Mouse (Mus musculus) lung, embryonic 15.5 days (tissue): ENCODE results near the gene Gm4312. TPM values are rescaled to one million over a fixed set of nuclear protein-coding genes. Genes with fewer than 3 reads are reported as not detected.
"Not testable (repeated sequence)": the region's sequence is repeated elsewhere in the genome, so short reads cannot be mapped to it uniquely, and the experiment has no call there.

ENCODE experiments used
- ATAC-seq: fragments of 200-750 bp; cut with Nextera tagmentation; 2 replicates; pipeline ENCODE4 v1.8.0; 2017; ENCODE audit warnings: moderate number of reproducible peaks, borderline replicate concordance; ENCODE audit not compliant: low FRiP score, low TSS enrichment; ENCODE audit errors: extremely low read depth
- H3K27ac ChIP-seq: fragments of 300-500 bp; sonication (generic); 2 replicates; pipeline ENCODE4 v1.5.1; 2015; ENCODE audit warnings: moderate library complexity, mild to moderate bottlenecking, inconsistent platforms
- H3K27me3 ChIP-seq: fragments of 300-500 bp; sonication (generic); 2 replicates; pipeline ENCODE4 v1.6.1; 2015; ENCODE audit warnings: inconsistent platforms
- H3K36me3 ChIP-seq: fragments of 300-500 bp; sonication (generic); 2 replicates; pipeline ENCODE4 v1.6.1; 2015; ENCODE audit warnings: inconsistent platforms
- H3K4me1 ChIP-seq: fragments of 300-500 bp; sonication (generic); 2 replicates; pipeline ENCODE4 v1.6.1; 2015; ENCODE audit warnings: inconsistent platforms
- H3K4me2 ChIP-seq: fragments of 300-500 bp; sonication (generic); 2 replicates; pipeline ENCODE4 v1.6.1; 2015; ENCODE audit warnings: inconsistent platforms, mild to moderate bottlenecking, moderate library complexity
- H3K4me3 ChIP-seq: fragments of 300-500 bp; sonication (generic); 2 replicates; pipeline ENCODE4 v1.5.1; 2015; ENCODE audit warnings: mild to moderate bottlenecking, inconsistent platforms
- H3K9ac ChIP-seq: fragments of 300-500 bp; sonication (generic); 2 replicates; pipeline ENCODE4 v1.6.1; 2015; ENCODE audit warnings: inconsistent platforms
- H3K9me3 ChIP-seq: fragments of 300-500 bp; sonication (generic); 2 replicates; pipeline ENCODE4 v1.6.1; 2016; ENCODE audit warnings: inconsistent platforms
- WGBS: fragments of 180-500 bp; shearing (Covaris S2); methylation state at CpG from one replicate; pipeline ENCODE4 v1.1.7; 2015; 5-methylcytosine and 5-hydroxymethylcytosine counted together
- polyA plus RNA-seq: library from polyadenylated mRNA; unstranded; fragments of >200 nt; fragmentation: Nextera tagmentation; extraction: Ambion mirVana; gene quantifications from 2 replicates; pipeline ENCODE4 v1.2.1, GENCODE M21; 2015

Gene Gm4312
- not detected in 2 replicates for polyA plus RNA-seq

- H3K36me3 ChIP-seq = not testable (repeated sequence)
Observed at GRCm38 (mm10) chr10:100382460-100382859, at the start of gene Gm4312. Gm4312 (minus strand) TSS chr10:100382560.

DNA sequence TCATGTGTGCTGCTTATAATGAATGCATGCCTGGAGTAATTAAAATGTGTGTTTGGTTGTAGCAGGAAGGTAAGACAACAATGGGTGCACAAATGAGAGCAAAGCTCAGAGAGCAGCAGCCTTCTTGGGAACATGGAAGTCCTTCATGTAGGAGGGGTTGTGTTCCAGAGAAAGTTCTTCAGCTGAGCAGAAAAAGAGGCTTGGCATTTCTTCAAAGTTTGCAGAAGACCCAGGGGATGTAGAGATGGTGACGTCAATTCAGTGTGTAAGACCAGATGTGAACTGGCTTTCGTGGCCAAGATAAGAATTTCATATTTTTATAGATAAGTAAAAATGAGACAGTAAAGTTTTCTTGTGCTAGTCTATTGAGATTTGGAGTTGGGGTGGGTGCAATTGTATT lies 45.2 kb upstream of the Gm4312 start:
- Histone ChIP-seq H3K9me3 (no peaks in the 10 kb centered on the region), H3K27ac (no peak overlapping the region), H3K27me3 (no peaks in the 10 kb centered on the region), H3K36me3 (no peaks in the 10 kb centered on the region), H3K4me1 (no peaks in the 10 kb centered on the region), H3K4me2 (no peak overlapping the region), H3K4me3 (no peak overlapping the region), H3K9ac (no peak overlapping the region)
- 58% methylated on average over 2 of the region's 2 CpGs for WGBS
- no peak for ATAC-seq

More at GRCm38 (mm10) chr10:100382460-100382859, at the start of gene Gm4312:
- H3K9ac ChIP-seq, H3K4me1 ChIP-seq, ATAC-seq, H3K9me3 ChIP-seq, H3K27ac ChIP-seq, H3K27me3 ChIP-seq, H3K4me3 ChIP-seq, H3K4me2 ChIP-seq: not testable (repeated sequence)
- WGBS = no CpG with 5 or more reads among the region's 2 CpGs

GRCm38 (mm10) chr10:100415566-100415965 lies 33.2 kb upstream of the Gm4312 start:
- Histone ChIP-seq H3K4me1 (no peaks in the 10 kb centered on the region), H3K9ac (no peak overlapping the region), H3K27ac (no peak overlapping the region), H3K9me3 (no peaks in the 10 kb centered on the region), H3K36me3 (no peaks in the 10 kb centered on the region), H3K27me3 (no peaks in the 10 kb centered on the region), H3K4me2 (no peak overlapping the region), H3K4me3 (no peak overlapping the region)
- WGBS = 80% methylated on average over 7 of the region's 7 CpGs
- ATAC-seq = no peak

GRCm38 (mm10) chr10:100402301-100402700 lies 19.9 kb upstream of the Gm4312 start:
- not testable (repeated sequence) for H3K27me3 ChIP-seq, H3K4me3 ChIP-seq, H3K9me3 ChIP-seq, H3K4me2 ChIP-seq, ATAC-seq, H3K27ac ChIP-seq, H3K4me1 ChIP-seq, H3K36me3 ChIP-seq, H3K9ac ChIP-seq
- WGBS = 82% methylated on average over 6 of the region's 6 CpGs

DNA sequence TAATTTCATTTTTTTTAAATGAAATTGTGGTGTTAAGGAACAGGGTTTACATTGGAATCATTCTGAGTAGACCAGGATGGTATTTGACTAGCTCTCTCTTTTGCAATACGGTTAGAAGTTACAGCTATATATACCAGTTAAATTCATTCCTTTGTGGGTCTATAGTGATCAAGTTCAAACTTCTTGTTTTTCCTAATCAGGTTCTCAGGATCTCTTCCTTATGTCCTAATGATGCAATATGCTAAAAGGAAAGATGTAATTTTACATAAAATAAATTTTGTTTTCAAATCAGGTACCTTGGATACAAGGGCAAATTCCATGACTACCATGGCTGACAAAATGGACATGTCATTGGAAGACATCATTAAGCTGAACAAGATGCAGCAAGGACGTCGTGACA lies 21.3 kb downstream of the Gm4312 start, which contains the start of gene Gm4307:
Gm4307 (plus strand) TSS at position 301 of the 400 bp plus-strand sequence.
- H3K4me2 ChIP-seq, H3K4me3 ChIP-seq, H3K4me1 ChIP-seq, H3K36me3 ChIP-seq, H3K9ac ChIP-seq, ATAC-seq, H3K27me3 ChIP-seq, H3K9me3 ChIP-seq, H3K27ac ChIP-seq: not testable (repeated sequence)
- WGBS = no CpG with 5 or more reads among the region's 3 CpGs

GRCm38 (mm10) chr10:100356841-100357240 lies 25.5 kb downstream of the Gm4312 start:
- H3K27ac ChIP-seq, H3K9ac ChIP-seq, H3K9me3 ChIP-seq, H3K27me3 ChIP-seq, H3K36me3 ChIP-seq, ATAC-seq, H3K4me3 ChIP-seq, H3K4me2 ChIP-seq, H3K4me1 ChIP-seq: not testable (repeated sequence)
- WGBS = 50% methylated on average over 2 of the region's 2 CpGs

DNA sequence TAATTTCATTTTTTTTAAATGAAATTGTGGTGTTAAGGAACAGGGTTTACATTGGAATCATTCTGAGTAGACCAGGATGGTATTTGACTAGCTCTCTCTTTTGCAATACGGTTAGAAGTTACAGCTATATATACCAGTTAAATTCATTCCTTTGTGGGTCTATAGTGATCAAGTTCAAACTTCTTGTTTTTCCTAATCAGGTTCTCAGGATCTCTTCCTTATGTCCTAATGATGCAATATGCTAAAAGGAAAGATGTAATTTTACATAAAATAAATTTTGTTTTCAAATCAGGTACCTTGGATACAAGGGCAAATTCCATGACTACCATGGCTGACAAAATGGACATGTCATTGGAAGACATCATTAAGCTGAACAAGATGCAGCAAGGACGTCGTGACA lies 31.6 kb downstream of the Gm4312 start, which contains the start of gene Gm4305:
Gm4305 (plus strand) TSS at position 301 of the 400 bp plus-strand sequence.
- H3K4me1 ChIP-seq, H3K27me3 ChIP-seq, H3K27ac ChIP-seq, H3K9ac ChIP-seq, H3K36me3 ChIP-seq, H3K4me2 ChIP-seq, ATAC-seq, H3K4me3 ChIP-seq, H3K9me3 ChIP-seq: not testable (repeated sequence)
- no CpG with 5 or more reads among the region's 3 CpGs for WGBS

DNA sequence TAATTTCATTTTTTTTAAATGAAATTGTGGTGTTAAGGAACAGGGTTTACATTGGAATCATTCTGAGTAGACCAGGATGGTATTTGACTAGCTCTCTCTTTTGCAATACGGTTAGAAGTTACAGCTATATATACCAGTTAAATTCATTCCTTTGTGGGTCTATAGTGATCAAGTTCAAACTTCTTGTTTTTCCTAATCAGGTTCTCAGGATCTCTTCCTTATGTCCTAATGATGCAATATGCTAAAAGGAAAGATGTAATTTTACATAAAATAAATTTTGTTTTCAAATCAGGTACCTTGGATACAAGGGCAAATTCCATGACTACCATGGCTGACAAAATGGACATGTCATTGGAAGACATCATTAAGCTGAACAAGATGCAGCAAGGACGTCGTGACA lies 36.7 kb downstream of the Gm4312 start, which contains the start of gene Gm4303:
Gm4303 (plus strand) TSS at position 301 of the 400 bp plus-strand sequence.
- not testable (repeated sequence) for H3K4me2 ChIP-seq, H3K9me3 ChIP-seq, ATAC-seq, H3K36me3 ChIP-seq, H3K4me1 ChIP-seq, H3K27ac ChIP-seq, H3K4me3 ChIP-seq, H3K9ac ChIP-seq, H3K27me3 ChIP-seq
- no CpG with 5 or more reads among the region's 3 CpGs for WGBS

DNA sequence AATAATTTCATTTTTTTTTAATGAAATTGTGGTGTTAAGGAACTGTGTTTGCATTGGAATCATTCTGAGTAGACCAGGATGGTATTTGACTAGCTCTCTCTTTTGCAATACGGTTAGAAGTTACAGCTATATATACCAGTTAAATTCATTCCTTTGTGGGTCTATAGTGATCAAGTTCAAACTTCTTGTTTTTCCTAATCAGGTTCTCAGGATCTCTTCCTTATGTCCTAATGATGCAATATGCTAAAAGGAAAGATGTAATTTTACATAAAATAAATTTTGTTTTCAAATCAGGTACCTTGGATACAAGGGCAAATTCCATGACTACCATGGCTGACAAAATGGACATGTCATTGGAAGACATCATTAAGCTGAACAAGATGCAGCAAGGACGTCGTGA lies 41.8 kb downstream of the Gm4312 start, which contains the start of gene Gm4302:
Gm4302 (plus strand) TSS at position 301 of the 400 bp plus-strand sequence.
- H3K9ac ChIP-seq, H3K9me3 ChIP-seq, H3K36me3 ChIP-seq, H3K27ac ChIP-seq, H3K4me2 ChIP-seq, H3K4me1 ChIP-seq, H3K4me3 ChIP-seq, ATAC-seq, H3K27me3 ChIP-seq: not testable (repeated sequence)
- WGBS = no CpG with 5 or more reads among the region's 3 CpGs

GRCm38 (mm10) chr10:100335376-100335775 lies 47.0 kb downstream of the Gm4312 start, which contains the start of gene Gm4301:
Gm4301 (plus strand) TSS chr10:100335676.
- ATAC-seq, H3K27ac ChIP-seq, H3K9me3 ChIP-seq, H3K27me3 ChIP-seq, H3K4me2 ChIP-seq, H3K9ac ChIP-seq, H3K36me3 ChIP-seq, H3K4me3 ChIP-seq, H3K4me1 ChIP-seq: not testable (repeated sequence)
- WGBS = no CpG with 5 or more reads among the region's 2 CpGs

Other genes starting within 250 kb of the Gm4312 start
- not detected in 2 replicates for gene Gm4301, start 46.9 kb downstream of the Gm4312 start, polyA plus RNA-seq
- gene Gm4302, start 41.7 kb downstream of the Gm4312 start, polyA plus RNA-seq = not detected in 2 replicates
- not detected in 2 replicates for gene Gm4303, start 36.6 kb downstream of the Gm4312 start, polyA plus RNA-seq
- not detected in 2 replicates for gene Gm4305, start 31.5 kb downstream of the Gm4312 start, polyA plus RNA-seq
- gene Gm4307, start 21.2 kb downstream of the Gm4312 start, polyA plus RNA-seq = not detected in 2 replicates
- 24.7 and 26.6 TPM in 2 replicates for gene Tmtc3, start 104.8 kb upstream of the Gm4312 start, polyA plus RNA-seq
- gene Cep290, start 105.0 kb upstream of the Gm4312 start, polyA plus RNA-seq = 5.5 and 5.8 TPM in 2 replicates
- gene 4930430F08Rik, start 207.9 kb upstream of the Gm4312 start, polyA plus RNA-seq = 7.4 and 7.7 TPM in 2 replicates
- not detected in 2 replicates for gene 1700017N19Rik, start 207.9 kb upstream of the Gm4312 start, polyA plus RNA-seq